Mouse (Mus musculus): Measurements from ENCODE around the gene 5830411N06Rik. TPM values are rescaled to one million over a fixed set of nuclear protein-coding genes. Genes with fewer than 3 reads are reported as not detected.

Gene 5830411N06Rik
- polyA plus RNA-seq, 1 experiment from 2014 or later = not detected

DNA sequence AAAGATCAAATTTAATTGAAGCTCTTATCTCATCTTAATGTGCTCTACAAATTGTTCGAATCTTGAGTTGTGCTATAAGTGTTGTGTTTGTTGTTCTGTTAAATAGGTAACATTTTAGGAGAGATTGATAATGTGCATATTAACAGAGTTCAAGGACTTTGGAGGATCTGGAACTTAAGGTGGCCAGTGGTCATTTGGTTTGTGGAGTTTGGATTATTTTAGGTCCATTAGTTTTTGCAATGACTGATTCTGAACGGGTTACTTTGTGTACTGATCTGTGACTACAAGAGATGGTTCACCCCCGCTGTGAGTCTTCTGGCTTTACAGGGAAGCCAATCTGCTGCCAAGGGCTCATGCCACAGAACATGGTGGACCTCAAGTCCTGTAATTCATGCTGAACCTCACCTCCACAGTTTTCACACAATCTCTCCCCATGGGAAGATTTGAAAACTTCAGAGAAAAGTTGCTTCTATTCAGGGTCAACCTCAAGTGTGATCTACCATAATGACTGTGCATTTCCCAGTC lies 72.8 kb downstream of the 5830411N06Rik start:
- no peaks in the 10 kb centered on the region for H3K27me3 ChIP-seq (ENCODE audit: control insufficient read depth, insufficient read depth, low read length)
- H3K4me3 ChIP-seq (ENCODE audit: low read depth, low read length) = no peak overlapping the region
- H3K36me3 ChIP-seq (ENCODE audit: control insufficient read depth, insufficient read depth, low read length) = no peaks in the 10 kb centered on the region
- no peak overlapping the region for H3K4me2 ChIP-seq (replicated peaks; ENCODE audit: low read depth, low read length)
- H3K4me1 ChIP-seq (replicated peaks; ENCODE audit: control insufficient read depth, insufficient read depth, low read length) = no peaks in the 10 kb centered on the region
- ATAC-seq (ENCODE audit: low FRiP score) = no peak
- H3K9me3 ChIP-seq (ENCODE audit: control insufficient read depth, low read length) = no peaks in the 10 kb centered on the region
- DNase-seq (ENCODE audit: low spot score) = no peak
- WGBS = 81% methylated on average over 3 of the region's 3 CpGs
- no peak overlapping the region for H3K9ac ChIP-seq (ENCODE audit: low read depth, low read length)
- no peak overlapping the region for H3K27ac ChIP-seq (ENCODE audit: low read depth, low read length)

DNA sequence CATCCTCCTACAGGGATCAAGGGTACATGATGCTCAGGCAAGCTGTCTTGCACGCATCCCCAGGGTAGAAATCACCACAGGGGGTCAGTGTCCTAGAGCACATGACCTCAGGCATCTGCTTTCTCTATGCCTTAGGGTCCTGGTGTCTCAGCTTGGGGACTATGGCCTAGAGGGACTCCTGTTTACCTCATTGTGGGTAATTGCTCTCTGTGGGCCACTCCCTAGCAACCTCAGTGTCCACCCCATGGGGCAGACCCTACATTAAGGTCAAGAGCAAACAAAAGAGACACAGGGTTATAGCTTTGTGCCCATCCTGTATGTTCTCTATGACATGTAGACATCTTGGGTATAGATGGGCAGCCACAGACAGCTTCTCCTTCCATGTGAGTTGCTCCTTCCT lies 73.5 kb downstream of the 5830411N06Rik start, which contains the start of gene Olfr525:
TSS of gene Olfr525 (plus strand) at position 301 of the 400 bp plus-strand sequence.
- no peak for ATAC-seq (ENCODE audit: low FRiP score)
- H3K4me1 ChIP-seq (replicated peaks; ENCODE audit: control insufficient read depth, insufficient read depth, low read length) = no peaks in the 10 kb centered on the region
- WGBS = 56% methylated on average over 1 of the region's 1 CpGs
- no peak within 1 kb of the TSS for H3K9ac ChIP-seq (ENCODE audit: low read depth, low read length)
- no peaks in the 10 kb centered on the region for H3K36me3 ChIP-seq (ENCODE audit: control insufficient read depth, insufficient read depth, low read length)
- H3K27ac ChIP-seq (ENCODE audit: low read depth, low read length) = no peak within 1 kb of the TSS
- H3K4me3 ChIP-seq (ENCODE audit: low read depth, low read length) = no peak within 1 kb of the TSS
- H3K4me2 ChIP-seq (replicated peaks; ENCODE audit: low read depth, low read length) = no peak within 1 kb of the TSS
- no peak for DNase-seq (ENCODE audit: low spot score)
- no peaks in the 10 kb centered on the region for H3K9me3 ChIP-seq (ENCODE audit: control insufficient read depth, low read length)
- H3K27me3 ChIP-seq (ENCODE audit: control insufficient read depth, insufficient read depth, low read length) = no peaks in the 10 kb centered on the region

DNA sequence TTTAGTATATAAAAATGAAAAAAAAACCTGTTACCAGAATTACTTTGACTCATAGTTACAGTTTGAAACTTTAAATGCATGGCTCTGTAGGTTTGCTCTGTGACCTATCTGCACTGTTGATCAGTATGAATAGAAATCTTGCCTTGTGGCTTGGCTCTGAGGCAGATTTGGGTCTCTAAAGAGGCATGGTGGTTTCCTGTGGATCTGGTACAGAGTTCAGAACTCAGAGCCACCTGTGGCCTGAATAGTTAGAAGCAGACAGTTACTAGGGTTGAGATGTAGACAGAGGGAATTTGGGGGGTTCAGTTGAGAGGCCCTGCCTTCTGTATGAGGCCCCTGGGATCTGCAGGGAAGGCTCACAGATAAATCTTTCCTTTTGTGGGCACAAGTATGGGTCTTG lies 74.1 kb downstream of the 5830411N06Rik start:
- H3K4me2 ChIP-seq (replicated peaks; ENCODE audit: low read depth, low read length) = no peak overlapping the region
- no peaks in the 10 kb centered on the region for H3K36me3 ChIP-seq (ENCODE audit: control insufficient read depth, insufficient read depth, low read length)
- H3K4me3 ChIP-seq (ENCODE audit: low read depth, low read length) = no peak overlapping the region
- H3K9me3 ChIP-seq (ENCODE audit: control insufficient read depth, low read length) = no peaks in the 10 kb centered on the region
- H3K4me1 ChIP-seq (replicated peaks; ENCODE audit: control insufficient read depth, insufficient read depth, low read length) = no peaks in the 10 kb centered on the region
- H3K27ac ChIP-seq (ENCODE audit: low read depth, low read length) = no peak overlapping the region
- no peaks in the 10 kb centered on the region for H3K27me3 ChIP-seq (ENCODE audit: control insufficient read depth, insufficient read depth, low read length)
- no peak overlapping the region for H3K9ac ChIP-seq (ENCODE audit: low read depth, low read length)
- ATAC-seq (ENCODE audit: low FRiP score) (no peak), DNase-seq (ENCODE audit: low spot score) (no peak)

DNA sequence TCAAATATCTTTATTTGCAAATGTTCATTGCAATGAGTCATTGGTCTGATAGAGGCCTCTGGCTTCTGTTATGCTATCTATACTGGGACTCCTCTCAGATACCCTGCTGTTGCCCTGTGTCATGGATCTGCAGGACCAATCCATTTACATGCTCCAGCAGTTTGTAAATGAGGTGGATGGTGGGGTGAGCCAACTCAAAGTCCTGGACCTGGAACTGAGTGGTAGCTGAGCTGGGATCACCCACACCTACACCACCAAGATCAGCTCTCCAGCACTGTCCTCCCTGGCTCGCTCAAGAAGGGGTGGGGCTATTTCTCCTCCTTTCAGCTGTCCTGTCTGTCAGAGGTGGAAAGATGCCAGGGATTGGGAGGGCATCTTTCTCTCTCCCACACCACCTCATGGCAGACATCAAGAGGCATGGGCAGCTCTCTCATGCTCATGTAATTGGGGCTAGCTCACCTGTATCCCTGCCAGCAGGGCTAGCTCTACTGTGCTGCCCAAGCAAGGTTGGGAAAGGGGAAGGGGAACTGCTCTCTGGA lies 82.8 kb downstream of the 5830411N06Rik start:
- no peak for DNase-seq (ENCODE audit: low spot score)
- 70% methylated on average over 1 of the region's 1 CpGs for WGBS
- H3K27me3 ChIP-seq (ENCODE audit: control insufficient read depth, insufficient read depth, low read length) = no peaks in the 10 kb centered on the region
- no peaks in the 10 kb centered on the region for H3K4me1 ChIP-seq (replicated peaks; ENCODE audit: control insufficient read depth, insufficient read depth, low read length)
- no peak overlapping the region for H3K4me2 ChIP-seq (replicated peaks; ENCODE audit: low read depth, low read length)
- H3K4me3 ChIP-seq (ENCODE audit: low read depth, low read length) = no peak overlapping the region
- no peaks in the 10 kb centered on the region for H3K9me3 ChIP-seq (ENCODE audit: control insufficient read depth, low read length)
- no peaks in the 10 kb centered on the region for H3K36me3 ChIP-seq (ENCODE audit: control insufficient read depth, insufficient read depth, low read length)
- H3K9ac ChIP-seq (ENCODE audit: low read depth, low read length) = no peak overlapping the region
- no peak overlapping the region for H3K27ac ChIP-seq (ENCODE audit: low read depth, low read length)
- no peak for ATAC-seq (ENCODE audit: low FRiP score)

DNA sequence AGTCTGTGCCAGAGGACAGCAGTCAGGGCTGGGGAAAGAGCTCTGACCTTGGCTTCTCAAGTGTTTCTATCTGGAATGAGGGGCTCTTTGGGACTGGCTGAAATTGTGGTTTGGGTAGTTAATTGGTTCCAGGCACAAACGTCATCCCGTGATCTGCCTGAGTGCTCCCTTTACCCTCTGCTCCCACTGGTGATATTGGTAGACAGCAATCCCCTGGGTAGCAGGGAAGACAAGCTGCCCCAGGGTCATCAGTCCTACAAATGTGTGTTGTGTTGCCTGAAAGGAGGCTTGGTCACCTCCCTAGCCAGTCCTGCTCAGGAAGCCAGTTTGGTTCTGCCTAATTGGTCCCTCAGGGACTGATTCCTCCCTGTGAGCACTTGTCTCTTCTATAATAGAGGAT lies 86.6 kb downstream of the 5830411N06Rik start, which contains the start of gene Olfr527:
TSS of gene Olfr527 (plus strand) at position 301 of the 400 bp plus-strand sequence.
- Histone ChIP-seq H3K36me3 (ENCODE audit: control insufficient read depth, insufficient read depth, low read length) (no peaks in the 10 kb centered on the region), H3K9ac (ENCODE audit: low read depth, low read length) (no peak within 1 kb of the TSS), H3K9me3 (ENCODE audit: control insufficient read depth, low read length) (no peaks in the 10 kb centered on the region), H3K4me3 (ENCODE audit: low read depth, low read length) (no peak within 1 kb of the TSS), H3K27ac (ENCODE audit: low read depth, low read length) (no peak within 1 kb of the TSS), H3K4me1 (replicated peaks; ENCODE audit: control insufficient read depth, insufficient read depth, low read length) (no peaks in the 10 kb centered on the region), H3K27me3 (ENCODE audit: control insufficient read depth, insufficient read depth, low read length) (no peaks in the 10 kb centered on the region), H3K4me2 (replicated peaks; ENCODE audit: low read depth, low read length) (no peak within 1 kb of the TSS)
- ATAC-seq (ENCODE audit: low FRiP score) (no peak), DNase-seq (ENCODE audit: low spot score) (no peak)
- WGBS = 83% methylated on average over 2 of the region's 2 CpGs

Other genes with a start within 250 kb of the 5830411N06Rik start
- 47.0 and 49.9 TPM in 2 replicates for gene Zfp511, start 210.9 kb upstream of the 5830411N06Rik start, polyA plus RNA-seq (2014; fragmentation: Nextera tagmentation; extraction: Ambion mirVana)
- 58.1 and 67.4 TPM in 2 replicates for gene Tubgcp2, start 210.6 kb upstream of the 5830411N06Rik start, polyA plus RNA-seq (2014; fragmentation: Nextera tagmentation; extraction: Ambion mirVana)
- 106 and 139 TPM in 2 replicates for gene Msx3, start 198.2 kb upstream of the 5830411N06Rik start, polyA plus RNA-seq (2014; fragmentation: Nextera tagmentation; extraction: Ambion mirVana)
- 11.2 and 12.1 TPM in 2 replicates for gene Caly, start 164.7 kb upstream of the 5830411N06Rik start, polyA plus RNA-seq (2014; fragmentation: Nextera tagmentation; extraction: Ambion mirVana)
- gene Prap1, start 153.9 kb upstream of the 5830411N06Rik start, polyA plus RNA-seq (2014; fragmentation: Nextera tagmentation; extraction: Ambion mirVana) = 0.27 TPM in 1 of 2 replicates, not detected in the other
- gene Fuom, start 144.8 kb upstream of the 5830411N06Rik start, polyA plus RNA-seq (2014; fragmentation: Nextera tagmentation; extraction: Ambion mirVana) = 17.7 and 18.4 TPM in 2 replicates
- 15.2 and 15.8 TPM in 2 replicates for gene Paox, start 131.5 kb upstream of the 5830411N06Rik start, polyA plus RNA-seq (2014; fragmentation: Nextera tagmentation; extraction: Ambion mirVana)
- gene Echs1, start 130.8 kb upstream of the 5830411N06Rik start, polyA plus RNA-seq (2014; fragmentation: Nextera tagmentation; extraction: Ambion mirVana) = 168 and 184 TPM in 2 replicates
- 22.0 and 32.2 TPM in 2 replicates for gene Mtg1, start 109.7 kb upstream of the 5830411N06Rik start, polyA plus RNA-seq (2014; fragmentation: Nextera tagmentation; extraction: Ambion mirVana)
- gene Sprn, start 92.4 kb upstream of the 5830411N06Rik start, polyA plus RNA-seq (2014; fragmentation: Nextera tagmentation; extraction: Ambion mirVana) = 0.94 and 1.9 TPM in 2 replicates
- gene Olfr522, start 82.5 kb upstream of the 5830411N06Rik start, polyA plus RNA-seq (2014; fragmentation: Nextera tagmentation; extraction: Ambion mirVana) = not detected in 2 replicates
- not detected in 2 replicates for gene Olfr523, start 74.1 kb upstream of the 5830411N06Rik start, polyA plus RNA-seq (2014; fragmentation: Nextera tagmentation; extraction: Ambion mirVana)
- gene Olfr524, start 41.3 kb upstream of the 5830411N06Rik start, polyA plus RNA-seq (2014; fragmentation: Nextera tagmentation; extraction: Ambion mirVana) = not detected in 2 replicates
- gene Cd163l1, start 29.0 kb upstream of the 5830411N06Rik start, polyA plus RNA-seq (2014; fragmentation: Nextera tagmentation; extraction: Ambion mirVana) = not detected in 2 replicates
- gene Olfr525, start 73.6 kb downstream of the 5830411N06Rik start, polyA plus RNA-seq (2014; fragmentation: Nextera tagmentation; extraction: Ambion mirVana) = not detected in 2 replicates
- not detected in 2 replicates for gene Olfr527, start 86.7 kb downstream of the 5830411N06Rik start, polyA plus RNA-seq (2014; fragmentation: Nextera tagmentation; extraction: Ambion mirVana)
- not detected in 2 replicates for gene Olfr60, start 114.4 kb downstream of the 5830411N06Rik start, polyA plus RNA-seq (2014; fragmentation: Nextera tagmentation; extraction: Ambion mirVana)
- not detected in 2 replicates for gene Olfr530, start 129.0 kb downstream of the 5830411N06Rik start, polyA plus RNA-seq (2014; fragmentation: Nextera tagmentation; extraction: Ambion mirVana)
- gene Olfr531, start 155.6 kb downstream of the 5830411N06Rik start, polyA plus RNA-seq (2014; fragmentation: Nextera tagmentation; extraction: Ambion mirVana) = not detected in 2 replicates
- not detected in 2 replicates for gene Olfr532, start 174.4 kb downstream of the 5830411N06Rik start, polyA plus RNA-seq (2014; fragmentation: Nextera tagmentation; extraction: Ambion mirVana)
- gene Olfr533, start 216.1 kb downstream of the 5830411N06Rik start, polyA plus RNA-seq (2014; fragmentation: Nextera tagmentation; extraction: Ambion mirVana) = not detected in 2 replicates
- not detected in 2 replicates for gene Olfr535, start 236.9 kb downstream of the 5830411N06Rik start, polyA plus RNA-seq (2014; fragmentation: Nextera tagmentation; extraction: Ambion mirVana)